Mouse (Mus musculus): Measurements from ENCODE around the gene Trim8. TPM values are rescaled to one million over a fixed set of nuclear protein-coding genes. Genes with fewer than 3 reads are reported as not detected.

Gene Trim8
- polyA plus RNA-seq, 1 experiment from 2014 or later = 34.1 TPM

DNA sequence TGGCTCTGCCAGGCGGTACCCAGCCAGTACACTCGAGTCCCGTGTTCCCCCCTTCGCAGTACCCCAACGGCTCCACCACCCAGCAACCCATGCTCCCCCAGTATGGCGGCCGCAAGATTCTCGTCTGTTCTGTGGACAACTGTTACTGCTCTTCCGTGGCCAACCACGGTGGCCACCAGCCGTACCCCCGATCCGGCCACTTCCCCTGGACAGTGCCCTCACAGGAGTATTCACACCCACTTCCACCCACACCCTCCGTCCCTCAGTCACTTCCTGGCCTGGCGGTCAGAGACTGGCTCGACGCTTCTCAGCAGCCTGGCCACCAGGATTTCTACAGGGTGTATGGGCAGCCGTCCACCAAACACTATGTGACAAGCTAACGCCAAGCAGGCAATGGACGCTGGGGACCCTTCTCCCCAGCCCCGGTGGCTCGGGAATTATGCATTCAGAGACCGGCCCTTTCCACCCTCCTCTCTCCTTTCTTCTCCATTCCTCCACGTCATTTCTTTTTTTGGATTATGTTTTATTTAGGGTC, 13.9 kb downstream of the Trim8 start:
- H3K27ac ChIP-seq (ENCODE audit: low read length) = no peak overlapping the region
- no peak overlapping the region for H3K4me3 ChIP-seq (ENCODE audit: low read depth, low read length)
- H3K36me3 ChIP-seq (ENCODE audit: insufficient read depth, low read length) = peaks cover 37% of the 10 kb centered on the region
- H3K9ac ChIP-seq (replicated peaks; ENCODE audit: low read depth) = no peak overlapping the region
- no peaks in the 10 kb centered on the region for H3K9me3 ChIP-seq (ENCODE audit: low read length)
- no peak overlapping the region for H3K4me2 ChIP-seq (replicated peaks; ENCODE audit: low read depth, low read length)
- ATAC-seq (no peak), DNase-seq (ENCODE audit: low spot score) (no peak)
- H3K27me3 ChIP-seq (replicated peaks; ENCODE audit: insufficient read depth, low read length) = no peaks in the 10 kb centered on the region
- TF ChIP-seq CTCF (IDR thresholded peaks at IDR 0.05) (no peak), EP300 (IDR thresholded peaks at IDR 0.05) (no peak)
- 86% methylated on average over 22 of the region's 24 CpGs for WGBS
- H3K4me1 ChIP-seq (ENCODE audit: insufficient read depth, low read depth, low read length) = peaks cover 23% of the 10 kb centered on the region; the same call in 1 of the 2 replicates

DNA sequence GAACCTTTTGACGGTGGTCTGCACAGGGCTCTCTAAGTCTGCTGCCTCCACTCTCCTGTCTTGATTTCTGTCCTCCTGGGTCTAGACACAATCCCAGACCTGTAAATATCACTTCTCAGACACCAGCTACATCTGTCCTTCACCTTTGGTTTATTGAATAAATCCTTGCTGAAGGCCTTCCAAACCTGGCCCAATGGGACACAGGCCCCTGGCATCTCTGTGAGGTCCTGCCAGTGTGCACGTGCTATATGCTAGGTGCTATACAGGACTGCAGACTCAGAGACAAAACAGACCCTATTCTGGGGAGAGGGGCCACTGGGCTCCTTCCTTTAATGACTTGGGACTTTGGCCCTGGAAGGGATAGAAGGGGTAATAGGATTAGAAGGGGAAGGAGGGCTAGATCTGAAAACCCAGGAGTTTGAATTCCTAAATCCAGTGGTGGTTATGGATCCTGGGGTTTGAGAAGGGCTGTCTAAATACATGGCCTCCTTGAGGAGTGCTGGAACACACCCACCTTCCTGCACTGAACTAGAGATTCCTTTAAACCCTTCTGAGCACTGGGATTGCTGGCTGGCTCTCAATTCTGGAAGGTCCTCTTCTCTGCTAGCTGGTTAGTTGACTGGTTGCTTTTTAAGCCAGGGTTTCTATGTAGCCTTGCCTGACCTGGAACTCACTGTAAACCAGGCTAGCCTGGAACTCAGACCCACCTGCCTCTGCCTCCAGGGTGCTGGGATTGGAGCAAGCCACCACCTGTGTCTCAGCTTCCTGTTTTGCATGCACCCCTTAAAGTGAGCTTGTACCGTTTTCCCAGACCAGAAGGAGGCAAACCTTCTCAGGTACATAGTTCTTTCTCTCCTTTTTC, 15.4 kb downstream of the Trim8 start:
- ATAC-seq = no peak
- 55% methylated on average over 3 of the region's 3 CpGs for WGBS
- H3K27ac ChIP-seq (ENCODE audit: low read length) = peak overlapping the region; percentile 74
- H3K9me3 ChIP-seq (ENCODE audit: low read length) = no peaks in the 10 kb centered on the region
- peaks cover 15% of the 10 kb centered on the region; the same call in 1 of the 2 replicates for H3K4me1 ChIP-seq (ENCODE audit: insufficient read depth, low read depth, low read length)
- H3K4me2 ChIP-seq (replicated peaks; ENCODE audit: low read depth, low read length) = no peak overlapping the region
- no peak for DNase-seq (ENCODE audit: low spot score)
- TF ChIP-seq EP300 (IDR thresholded peaks at IDR 0.05) = no peak
- TF ChIP-seq CTCF (IDR thresholded peaks at IDR 0.05) = no peak
- H3K9ac ChIP-seq (replicated peaks; ENCODE audit: low read depth) = no peak overlapping the region
- peaks cover 37% of the 10 kb centered on the region for H3K36me3 ChIP-seq (ENCODE audit: insufficient read depth, low read length)
- H3K27me3 ChIP-seq (replicated peaks; ENCODE audit: insufficient read depth, low read length) = no peaks in the 10 kb centered on the region
- no peak overlapping the region for H3K4me3 ChIP-seq (ENCODE audit: low read depth, low read length)

DNA sequence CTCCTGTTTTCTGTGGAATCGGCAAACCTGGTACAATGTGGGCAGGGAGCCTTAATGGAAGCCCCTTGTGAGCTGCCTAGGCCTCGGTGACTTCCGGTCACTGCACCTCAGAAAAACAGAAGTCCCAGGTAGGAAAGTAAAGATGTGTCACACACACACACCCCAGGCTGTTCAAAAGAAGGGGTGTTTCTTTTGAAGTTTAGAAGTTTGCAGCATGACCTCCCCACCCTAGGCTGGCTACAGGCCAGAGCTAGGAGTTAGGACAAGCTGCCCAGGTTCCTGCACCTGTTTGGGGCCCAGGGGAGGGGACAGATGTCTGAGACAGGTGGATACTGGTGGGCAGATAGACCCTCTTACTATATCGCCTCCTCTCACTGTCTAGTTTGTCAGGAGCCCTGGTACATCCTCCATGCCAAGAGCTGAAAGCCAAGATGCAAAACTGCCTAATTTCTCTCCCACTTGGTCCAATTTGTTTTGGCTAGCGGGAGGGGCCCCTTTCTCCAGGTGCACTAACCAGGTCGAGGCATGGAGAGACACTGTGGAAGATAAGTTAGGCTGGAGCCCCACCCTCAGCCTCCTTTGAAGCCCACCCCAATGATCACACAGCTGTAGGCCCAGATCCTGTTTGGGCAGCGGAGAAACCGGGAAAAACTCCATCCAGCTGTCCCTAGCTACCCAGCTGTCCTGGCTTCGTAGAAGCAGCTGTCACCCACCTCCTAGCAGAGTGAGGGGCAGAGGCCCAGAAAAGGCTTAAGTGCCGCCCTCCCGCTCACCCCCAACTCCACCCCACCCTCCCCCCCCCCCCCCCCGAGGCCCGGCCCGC, 16.2 kb downstream of the Trim8 start:
- TF ChIP-seq EP300 (IDR thresholded peaks at IDR 0.05) (no peak), CTCF (IDR thresholded peaks at IDR 0.05) (no peak)
- H3K9me3 ChIP-seq (ENCODE audit: low read length) = no peaks in the 10 kb centered on the region
- H3K27ac ChIP-seq (ENCODE audit: low read length) = peak overlapping the region; percentile 74
- H3K4me2 ChIP-seq (replicated peaks; ENCODE audit: low read depth, low read length) = peak overlapping the region; percentile 43
- peaks cover 14% of the 10 kb centered on the region; the same call in 1 of the 2 replicates for H3K4me1 ChIP-seq (ENCODE audit: insufficient read depth, low read depth, low read length)
- DNase-seq (ENCODE audit: low spot score) (peak; percentile 77), ATAC-seq (peak; percentile 71)
- H3K27me3 ChIP-seq (replicated peaks; ENCODE audit: insufficient read depth, low read length) = no peaks in the 10 kb centered on the region
- H3K36me3 ChIP-seq (ENCODE audit: insufficient read depth, low read length) = peaks cover 33% of the 10 kb centered on the region
- no peak overlapping the region for H3K4me3 ChIP-seq (ENCODE audit: low read depth, low read length)
- 28% methylated on average over 12 of the region's 14 CpGs for WGBS
- no peak overlapping the region for H3K9ac ChIP-seq (replicated peaks; ENCODE audit: low read depth)

DNA sequence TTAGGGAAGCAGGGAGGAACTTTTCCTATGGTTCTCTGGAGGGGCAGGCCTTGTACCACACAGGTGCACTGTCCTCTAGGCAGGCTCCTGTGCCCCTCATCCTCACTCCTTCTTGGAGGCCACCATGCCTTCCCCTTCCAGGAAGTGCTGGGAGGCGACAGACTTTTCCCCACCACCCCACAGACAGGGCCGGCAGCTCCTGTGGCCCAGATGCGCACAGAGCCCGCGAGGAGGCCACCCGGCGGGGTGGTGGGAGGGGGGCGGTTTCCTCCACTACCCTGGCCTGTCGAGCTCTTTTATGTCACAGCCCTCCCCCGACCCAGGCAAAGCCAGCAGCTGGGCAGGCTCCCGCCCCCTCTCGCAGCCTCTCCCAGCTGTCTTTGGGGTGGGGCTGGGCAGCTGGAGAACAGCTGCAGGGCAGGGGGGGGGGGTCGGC, 16.9 kb downstream of the Trim8 start:
- DNase-seq (ENCODE audit: low spot score) = peak; percentile 90

DNA sequence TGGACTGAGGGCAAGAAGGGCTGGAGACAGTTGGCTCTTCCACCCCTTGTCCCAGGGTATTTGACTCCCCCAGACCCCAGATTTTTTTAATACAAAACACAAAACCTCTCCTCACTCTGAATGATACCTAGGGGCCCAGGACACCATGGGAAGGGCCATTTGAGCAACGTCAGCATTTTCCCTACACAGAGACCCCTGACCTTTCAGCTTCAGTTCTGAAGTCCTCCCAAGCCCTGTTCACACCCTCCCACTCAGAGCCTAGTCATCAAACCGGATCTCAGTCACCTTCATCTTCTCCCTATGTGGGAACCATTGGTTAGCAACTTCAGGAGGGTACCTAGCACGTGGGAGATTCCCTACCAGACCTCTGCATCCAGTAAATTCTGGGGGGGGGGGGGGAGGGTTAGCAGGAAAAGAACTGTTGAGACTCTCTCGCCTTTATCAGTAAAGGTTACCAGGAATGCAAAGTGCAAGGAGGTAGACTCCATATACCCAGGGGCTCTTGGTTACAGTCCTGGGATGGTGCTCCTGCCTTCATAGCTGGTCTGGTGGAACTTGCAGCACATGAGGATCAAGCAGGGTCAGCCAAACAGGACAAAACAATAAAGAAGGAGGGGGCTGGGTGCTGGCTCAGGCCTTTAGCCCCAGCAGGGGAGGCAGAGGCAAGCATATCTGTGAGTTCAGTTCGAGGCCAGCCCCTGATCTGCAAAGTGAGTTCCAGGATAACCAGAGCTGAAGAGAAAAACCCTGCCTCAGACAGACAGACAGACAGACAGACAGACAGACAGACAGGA, 17.5 kb downstream of the Trim8 start:
- no peaks in the 10 kb centered on the region for H3K27me3 ChIP-seq (replicated peaks; ENCODE audit: insufficient read depth, low read length)
- ATAC-seq = no peak
- H3K4me3 ChIP-seq (ENCODE audit: low read depth, low read length) = no peak overlapping the region
- peaks cover 24% of the 10 kb centered on the region for H3K4me1 ChIP-seq (ENCODE audit: insufficient read depth, low read depth, low read length)
- DNase-seq (ENCODE audit: low spot score) = no peak
- peak overlapping the region; percentile 74 for H3K27ac ChIP-seq (ENCODE audit: low read length)
- no peak overlapping the region for H3K9ac ChIP-seq (replicated peaks; ENCODE audit: low read depth)
- H3K4me2 ChIP-seq (replicated peaks; ENCODE audit: low read depth, low read length) = peak overlapping the region; percentile 43
- H3K9me3 ChIP-seq (ENCODE audit: low read length) = no peaks in the 10 kb centered on the region
- H3K36me3 ChIP-seq (ENCODE audit: insufficient read depth, low read length) = peaks cover 25% of the 10 kb centered on the region
- TF ChIP-seq EP300 (IDR thresholded peaks at IDR 0.05) = no peak
- TF ChIP-seq CTCF (IDR thresholded peaks at IDR 0.05) = no peak
- 19% methylated on average over 5 of the region's 5 CpGs for WGBS

More for the DNA sequence above, 16.9 kb downstream of the Trim8 start:
- Histone ChIP-seq H3K4me3 (ENCODE audit: low read depth, low read length) (no peak overlapping the region), H3K4me1 (ENCODE audit: insufficient read depth, low read depth, low read length) (peaks cover 18% of the 10 kb centered on the region), H3K9me3 (ENCODE audit: low read length) (no peaks in the 10 kb centered on the region), H3K27ac (ENCODE audit: low read length) (peak overlapping the region; percentile 74), H3K4me2 (replicated peaks; ENCODE audit: low read depth, low read length) (peak overlapping the region; percentile 43), H3K36me3 (ENCODE audit: insufficient read depth, low read length) (peaks cover 28% of the 10 kb centered on the region), H3K9ac (replicated peaks; ENCODE audit: low read depth) (no peak overlapping the region), H3K27me3 (replicated peaks; ENCODE audit: insufficient read depth, low read length) (no peaks in the 10 kb centered on the region)
- TF ChIP-seq CTCF (IDR thresholded peaks at IDR 0.05) (no peak), EP300 (IDR thresholded peaks at IDR 0.05) (no peak)
- 5% methylated on average over 11 of the region's 13 CpGs for WGBS
- ATAC-seq = peak; percentile 81

Data from lung, postnatal 0 days (tissue).